Mouse (Mus musculus) cerebellum, adult 9-10 months (tissue): ENCODE results near the gene Pcyt1b.
A peak's percentile ranks its signal among the peaks of the same experiment; 100 is the strongest.

Source experiments
- DNase-seq: peaks from one replicate; pipeline ENCODE4 v3.0.0; 2022

Gene Pcyt1b

DNA sequence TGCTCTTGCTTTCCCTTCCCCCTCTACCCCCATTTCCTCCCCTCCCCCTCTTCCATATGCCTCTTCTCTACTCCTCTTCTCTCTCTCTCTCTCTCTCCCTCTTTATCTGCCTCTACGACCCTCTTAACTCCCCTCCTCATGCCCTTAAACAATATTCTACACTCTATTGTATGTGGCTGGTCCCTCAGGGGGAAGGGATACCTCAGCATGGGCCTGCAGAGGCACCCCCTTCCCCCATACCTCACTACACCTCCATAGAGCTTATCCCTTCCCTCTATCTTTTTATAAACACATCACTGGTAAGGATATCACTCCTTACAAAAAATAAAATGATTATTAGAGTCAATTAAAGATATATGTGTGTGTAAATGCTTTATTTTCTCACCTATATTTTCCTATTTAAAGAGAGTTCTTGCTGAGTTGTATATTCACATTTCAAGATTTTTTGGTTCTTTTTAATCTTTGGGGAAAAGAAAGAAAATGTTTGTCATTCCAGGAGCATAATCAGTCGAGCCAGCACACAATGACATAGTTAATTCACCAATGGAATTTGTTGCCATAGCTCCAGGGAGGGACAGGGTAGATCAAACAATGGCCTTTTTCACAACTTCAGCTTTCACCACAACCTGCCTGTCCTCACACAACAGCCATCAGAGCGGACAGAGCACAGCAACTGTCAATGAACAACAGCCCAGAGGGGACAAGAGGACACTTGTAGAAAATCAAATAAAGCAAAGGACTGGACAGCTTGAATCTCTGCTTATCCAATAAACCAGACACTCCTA, at the start of gene Pcyt1b:
Pcyt1b (plus strand) TSS at position 646 of the 785 bp plus-strand sequence.
- no peak for DNase-seq

DNA sequence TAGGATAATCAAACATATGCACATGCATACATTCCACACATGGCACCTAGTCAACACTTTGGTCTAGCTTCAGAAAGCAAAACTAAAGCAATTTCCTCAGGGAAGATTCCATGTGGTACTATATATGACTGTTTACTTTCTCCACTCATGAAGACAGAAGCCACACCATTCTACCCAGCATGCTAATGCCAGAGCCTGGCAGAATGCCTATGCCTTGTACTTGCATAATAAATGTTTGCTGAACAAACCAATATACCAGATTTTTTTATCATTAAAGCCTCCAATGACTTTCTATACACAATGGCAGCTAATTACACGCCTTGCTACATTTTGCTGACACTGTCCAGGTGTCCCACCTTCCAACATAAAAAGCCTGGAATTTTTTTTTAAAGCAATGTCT, 24.4 kb upstream of the Pcyt1b start:
- DNase-seq: no peak

DNA sequence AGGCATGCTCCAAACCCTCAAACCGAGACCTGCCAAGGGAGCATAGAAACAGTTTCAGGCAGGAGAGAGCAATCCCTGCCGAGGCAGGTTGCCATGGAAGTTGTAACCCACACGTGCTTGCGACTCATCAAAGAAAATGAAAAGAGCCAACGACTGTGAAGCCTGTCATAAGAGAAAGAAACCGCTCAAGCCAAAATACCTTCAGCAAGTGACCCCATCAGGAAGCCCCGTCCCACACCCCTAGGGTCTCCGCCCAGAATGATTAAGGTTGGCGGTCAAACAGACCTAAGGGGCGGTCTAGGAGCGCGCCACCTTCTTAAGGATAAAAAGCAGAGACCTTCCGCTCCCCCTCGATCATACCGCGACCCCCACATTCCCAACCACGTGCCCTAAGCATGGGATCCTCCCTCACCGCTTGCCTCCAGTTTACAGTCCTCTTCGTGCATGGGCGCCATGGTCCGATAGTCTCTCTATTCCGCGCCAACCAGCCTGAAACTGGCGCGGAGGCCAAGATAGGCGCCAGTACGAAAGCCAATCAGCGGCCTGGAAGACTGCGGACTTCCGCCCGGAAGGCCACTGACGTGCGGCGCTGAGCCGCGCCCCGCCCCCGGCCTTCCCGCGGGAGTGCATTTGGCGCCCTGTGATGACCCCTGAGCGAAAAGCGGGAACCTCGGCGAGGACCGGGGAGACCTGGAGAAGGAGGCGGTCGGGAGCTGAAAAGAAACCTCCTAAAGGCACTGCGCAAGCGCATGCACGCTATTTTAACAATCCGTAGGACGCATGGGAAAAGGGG, 22.8 kb upstream of the Pcyt1b start, which contains the start of gene Pola1:
Pola1 (minus strand) TSS at position 499 of the 793 bp plus-strand sequence.
- DNase-seq: peak; percentile 91

- DNase-seq: no peak
These were observed 19.7 kb upstream of the Pcyt1b start for GRCm38 (mm10) chrX:93634861-93635375.

- DNase-seq: no peak
These were observed 11.1 kb upstream of the Pcyt1b start for GRCm38 (mm10) chrX:93643600-93643999.

DNA sequence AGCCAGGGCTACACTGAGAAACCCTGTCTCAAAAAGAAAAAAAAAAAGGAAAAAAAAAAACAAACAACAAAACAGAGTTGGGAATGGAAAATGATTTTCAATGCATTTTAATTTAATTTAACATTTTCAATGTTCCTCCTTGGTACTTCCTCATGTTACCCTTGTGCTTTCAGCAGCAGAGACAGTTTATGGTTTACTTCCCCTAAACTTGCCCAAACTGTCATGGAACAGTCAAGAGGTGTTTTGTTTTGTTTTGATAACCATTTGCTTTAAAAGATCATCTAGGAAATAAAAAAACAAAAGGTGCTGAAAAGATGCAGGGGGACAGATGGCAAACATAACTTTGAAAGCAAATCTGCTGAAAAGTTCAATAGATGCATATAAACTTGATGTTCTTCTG, 10.6 kb upstream of the Pcyt1b start:
- DNase-seq: no peak

DNA sequence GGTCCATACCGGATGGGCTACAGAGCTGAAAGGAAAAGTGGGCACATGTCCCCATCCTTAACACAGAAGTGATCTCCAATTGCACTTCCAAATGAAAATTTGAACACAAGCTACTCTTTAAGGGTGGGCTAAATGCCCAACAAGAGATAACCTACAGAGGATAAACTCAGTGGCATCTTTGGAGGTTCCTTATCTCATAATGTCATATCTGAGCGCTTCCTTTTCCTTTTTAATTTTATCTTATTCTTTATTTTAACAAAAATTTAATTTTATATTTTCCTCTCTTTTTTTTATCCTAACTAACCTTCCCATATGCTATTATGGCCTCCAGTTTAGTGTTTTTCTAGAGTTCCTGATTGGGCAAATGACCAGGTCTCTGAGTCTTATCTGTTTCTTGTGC, 3.9 kb upstream of the Pcyt1b start:
- DNase-seq: no peak

DNA sequence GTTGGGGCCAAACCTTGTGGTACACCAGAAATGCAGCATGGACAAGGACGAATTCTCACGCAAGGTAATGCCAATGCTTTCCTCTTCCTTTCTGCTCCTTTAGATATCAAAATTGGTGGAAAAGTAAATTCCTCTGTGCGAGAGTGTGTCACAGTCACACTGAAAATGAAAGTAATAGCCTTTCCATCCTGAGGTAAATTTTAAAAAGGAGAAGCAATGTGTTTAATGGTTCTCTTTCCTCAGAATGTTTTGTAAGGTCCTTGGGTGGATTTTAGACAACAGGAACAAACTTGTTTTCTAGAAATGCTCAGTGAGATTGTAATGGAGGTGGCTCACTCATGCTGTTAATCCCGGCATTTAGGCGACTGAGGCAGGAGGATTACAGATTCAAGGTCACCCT, 490 bp downstream of the Pcyt1b start:
- no peak for DNase-seq

- DNase-seq: no peak
These were observed 9.4 kb downstream of the Pcyt1b start for GRCm38 (mm10) chrX:93663919-93664586.

DNA sequence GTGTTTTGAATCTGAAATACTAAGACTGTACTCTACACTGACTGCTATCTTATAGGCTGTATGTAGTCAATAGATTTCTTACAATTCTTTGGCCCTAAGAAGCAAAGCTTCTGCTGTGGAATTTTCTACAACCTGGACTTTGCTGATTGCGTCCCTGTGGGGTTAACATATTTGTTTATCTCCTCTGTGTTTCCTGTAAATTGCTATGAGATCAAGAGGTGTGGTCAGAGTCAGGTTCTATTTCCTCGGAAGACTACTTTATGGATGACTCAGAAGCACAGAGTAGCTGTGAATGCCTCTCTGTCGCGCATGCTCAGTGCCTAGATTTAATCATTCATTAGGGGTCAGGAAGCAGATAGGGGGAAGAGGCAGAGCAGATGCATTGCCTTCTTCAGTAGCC, 10.1 kb downstream of the Pcyt1b start:
- no peak for DNase-seq

DNA sequence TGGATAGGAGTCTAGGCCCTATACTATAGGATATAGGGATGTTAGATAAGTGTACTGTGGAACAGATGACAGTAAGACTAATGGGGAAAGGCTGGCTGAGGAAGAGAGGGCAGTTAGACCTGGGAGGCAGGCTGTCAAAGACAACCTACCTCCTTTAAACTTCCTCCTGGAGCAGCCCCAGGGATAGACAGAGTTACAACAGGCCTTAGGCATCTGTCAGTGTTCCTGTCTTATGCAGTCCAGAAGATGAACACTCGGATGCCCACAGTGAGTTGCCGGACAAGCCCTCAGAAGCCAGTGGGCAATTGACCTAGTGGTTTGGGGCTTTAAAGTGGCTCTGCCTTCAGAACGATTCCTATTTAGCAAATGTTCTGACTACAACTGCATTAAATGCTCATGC, 19.8 kb downstream of the Pcyt1b start:
- no peak for DNase-seq

GRCm38 (mm10) chrX:93674836-93675795, 20.5 kb downstream of the Pcyt1b start:
- peak; percentile 73 for DNase-seq

DNA sequence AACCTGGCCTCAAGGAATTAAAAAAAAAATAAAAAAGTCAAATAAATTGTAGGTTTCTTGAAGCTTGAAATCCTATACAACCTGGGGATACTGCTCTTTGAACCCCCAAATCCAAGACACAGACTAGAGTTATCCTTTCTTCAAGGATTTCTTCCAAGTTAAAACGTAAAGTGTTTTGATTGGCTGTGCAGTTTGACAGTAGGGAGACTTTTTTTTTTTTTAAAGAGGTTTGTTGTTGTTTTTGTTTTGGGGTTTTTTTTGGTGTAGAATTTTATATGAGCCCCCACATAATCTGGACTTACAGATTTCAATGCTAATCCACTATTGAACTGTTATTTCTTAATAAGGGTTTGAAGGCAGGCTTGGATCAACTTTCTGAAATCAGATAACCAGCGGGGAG, 21.6 kb downstream of the Pcyt1b start:
- no peak for DNase-seq

DNA sequence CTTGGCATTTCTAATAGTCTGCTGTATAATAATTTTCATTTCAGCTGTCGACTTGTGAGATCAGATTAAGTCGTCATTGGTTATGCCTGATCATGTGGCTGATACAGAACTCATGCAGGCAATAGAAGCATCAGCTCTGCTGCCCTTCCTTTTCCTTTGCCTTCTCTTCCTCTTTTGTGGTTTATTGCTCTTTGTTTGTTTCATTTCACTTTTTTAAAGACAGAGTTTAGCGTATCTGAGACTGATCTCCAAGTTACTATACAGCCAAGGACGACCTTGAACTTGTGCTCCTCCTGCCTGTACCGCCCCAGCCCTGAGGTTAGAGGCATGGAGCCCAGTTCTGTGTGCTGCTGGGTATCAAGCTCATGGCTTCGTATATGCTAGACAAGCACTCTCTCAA, 34.6 kb downstream of the Pcyt1b start:
- no peak for DNase-seq

- DNase-seq: no peak
These were observed 36.0 kb downstream of the Pcyt1b start for GRCm38 (mm10) chrX:93690672-93691071.

DNA sequence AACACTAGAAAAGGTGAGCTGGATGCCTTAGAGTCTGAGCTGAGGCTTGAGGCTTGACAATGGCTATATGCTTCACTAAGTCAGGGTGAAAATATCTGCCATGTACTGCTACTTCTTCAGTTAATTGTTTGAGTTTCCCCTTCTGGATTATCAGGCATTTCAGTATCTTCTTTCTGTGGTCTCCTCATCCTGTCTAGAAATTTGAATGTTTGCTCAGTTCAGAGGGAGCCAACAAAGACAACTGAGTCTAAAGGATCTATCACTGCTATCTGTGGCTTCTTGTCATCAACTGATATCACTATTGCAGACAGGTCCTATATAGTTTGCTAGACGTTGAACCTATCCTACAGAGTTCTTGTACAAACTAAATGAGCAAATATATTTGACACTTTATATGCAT, 42.9 kb downstream of the Pcyt1b start:
- no peak for DNase-seq

- peak; percentile 65 for DNase-seq
These were observed 46.0 kb downstream of the Pcyt1b start for GRCm38 (mm10) chrX:93700528-93701225.

GRCm38 (mm10) chrX:93712566-93712965, 57.9 kb downstream of the Pcyt1b start:
- DNase-seq: no peak

GRCm38 (mm10) chrX:93729529-93729928, 74.9 kb downstream of the Pcyt1b start:
- DNase-seq: no peak

GRCm38 (mm10) chrX:93730854-93731253, 76.2 kb downstream of the Pcyt1b start:
- no peak for DNase-seq

DNA sequence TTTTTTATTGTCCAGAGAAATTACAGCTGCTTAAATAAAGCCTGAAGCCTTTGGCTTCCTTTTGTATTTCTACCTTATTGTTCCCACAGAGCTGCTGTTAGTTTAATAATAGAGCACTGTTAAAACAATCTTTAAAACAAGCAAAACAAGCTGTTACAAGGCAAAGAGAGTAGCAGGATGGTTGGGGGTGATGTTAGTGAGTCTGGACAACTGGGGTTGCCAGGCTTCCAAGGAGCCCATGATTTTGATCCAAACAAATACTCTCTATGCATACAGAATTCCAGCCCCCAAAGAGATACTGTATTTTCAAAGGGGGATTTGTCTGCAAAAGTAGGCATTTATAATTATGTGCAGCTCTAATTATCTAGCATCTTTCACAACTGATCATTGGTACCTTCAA, 77.7 kb downstream of the Pcyt1b start:
- no peak for DNase-seq
